Mouse (Mus musculus) olfactory bulb, adult 2 months (tissue): Measurements from ENCODE around the gene Itpr2.
A peak's percentile ranks its signal among the peaks of the same experiment; 100 is the strongest.

Experiments
- CTCF ChIP-seq: fragments of 200-500 bp; IDR thresholded peaks from 2 replicates; pipeline ENCODE4 v1.5.1; 2012; ENCODE audit warnings: low read depth, mild to moderate bottlenecking, low read length, moderate library complexity; ENCODE audit not compliant: insufficient read depth
- POLR2A ChIP-seq: fragments of 200-500 bp; IDR thresholded peaks from 2 replicates; pipeline ENCODE4 v1.6.1; 2012; ENCODE audit warnings: mild to moderate bottlenecking, low read depth, low read length, moderate library complexity; ENCODE audit not compliant: insufficient read depth

DNA sequence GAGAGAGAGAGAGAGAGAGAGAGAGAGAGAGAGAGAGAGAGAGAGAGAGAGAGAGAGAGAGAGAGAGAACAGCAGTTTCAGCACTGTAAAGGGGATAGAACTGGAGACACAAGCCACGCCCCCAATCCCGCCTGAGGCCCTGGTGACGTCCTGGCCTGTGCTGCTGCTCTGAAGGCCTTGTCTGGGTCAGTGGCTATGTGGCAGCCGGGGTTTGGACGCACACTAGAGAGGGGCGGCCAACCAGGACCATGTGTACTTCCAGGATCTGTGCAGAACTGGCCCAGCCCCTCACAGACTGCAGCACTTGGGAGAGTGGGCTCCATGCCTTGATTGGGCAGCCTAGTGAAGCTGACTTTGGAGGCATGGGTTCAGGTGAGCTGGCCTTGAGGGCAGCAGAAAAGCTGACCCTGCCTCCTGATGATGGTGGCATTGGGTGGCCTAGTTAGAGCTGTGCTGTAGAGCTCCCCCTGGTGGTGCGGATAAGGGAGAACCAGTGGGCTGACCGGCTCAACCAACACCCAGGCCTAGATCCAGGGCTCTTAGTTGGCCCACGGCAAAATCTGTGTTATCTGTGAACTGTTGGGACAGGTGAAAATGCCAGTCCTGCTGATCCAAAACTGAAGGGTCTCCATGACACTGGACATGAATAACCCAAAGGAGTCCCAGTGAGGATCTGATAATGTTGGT lies 72.2 kb downstream of the Itpr2 start:
- peak; percentile 25; the same call in 1 of the 2 replicates for TF ChIP-seq CTCF
- no peak for TF ChIP-seq POLR2A
